Mouse (Mus musculus) ovary, postnatal 10 days (tissue): Measurements from ENCODE around the gene Ccar1.
"Not testable (repeated sequence)": the region's sequence is repeated elsewhere in the genome, so short reads cannot be mapped to it uniquely, and the experiment has no call there.

Experiments used
- DNase-seq: peaks from one replicate; pipeline ENCODE4 v3.0.0; 2022; ENCODE audit warnings: low spot score

Gene Ccar1

DNA sequence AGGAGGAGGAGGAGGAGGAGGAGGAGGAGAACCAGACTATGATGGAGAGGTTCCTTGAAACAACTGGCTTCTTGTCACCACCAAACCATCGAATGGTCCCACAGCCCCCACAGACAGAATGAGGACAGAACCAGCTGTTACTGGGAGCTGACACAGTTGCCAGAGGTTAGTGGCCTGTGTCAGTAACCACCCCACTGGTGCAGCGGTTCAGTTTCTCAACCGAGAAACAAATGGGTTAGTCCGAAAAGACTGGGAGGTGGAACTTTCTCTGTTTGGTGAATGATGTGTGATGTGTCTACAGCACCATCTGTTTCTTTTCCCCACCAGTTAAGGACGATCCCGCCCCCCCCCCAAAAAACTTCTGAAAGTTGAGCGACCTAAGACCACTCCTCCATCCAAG lies 67.2 kb downstream of the Ccar1 start:
- no peak for DNase-seq

DNA sequence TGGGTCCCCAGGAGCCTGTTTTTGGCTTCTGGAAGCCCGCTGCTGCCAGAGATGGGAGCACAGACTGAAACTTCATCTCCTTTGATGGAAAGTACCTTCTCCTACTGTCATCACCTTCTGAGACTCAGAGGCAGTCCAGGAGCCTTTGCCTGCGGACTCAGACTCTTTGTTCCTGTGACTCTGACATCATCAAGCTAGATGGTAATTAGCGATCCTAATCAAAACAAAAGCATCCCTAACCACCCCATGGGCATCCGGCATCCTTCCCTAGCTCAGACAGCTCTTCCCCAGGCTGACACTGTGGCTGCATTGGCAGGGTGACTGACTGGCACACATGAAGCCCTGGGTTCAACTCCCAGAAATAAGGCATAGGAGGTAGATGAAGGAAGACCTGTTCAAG lies 69.4 kb downstream of the Ccar1 start:
- no peak for DNase-seq

GRCm38 (mm10) chr10:62720574-62720973 lies 71.5 kb downstream of the Ccar1 start:
- not testable (repeated sequence) for DNase-seq

- DNase-seq: no peak
Measured at GRCm38 (mm10) chr10:62713457-62713856, 78.6 kb downstream of the Ccar1 start.

- DNase-seq: no peak
Measured at GRCm38 (mm10) chr10:62703579-62703978, 88.5 kb downstream of the Ccar1 start.

GRCm38 (mm10) chr10:62702436-62702835 lies 89.7 kb downstream of the Ccar1 start:
- DNase-seq: no peak
